Mouse (Mus musculus) left cerebral cortex, adult 6 months (tissue): ENCODE measurements around the gene Rbpjl. TPM values are rescaled to one million over a fixed set of nuclear protein-coding genes. Genes with fewer than 3 reads are reported as not detected.

ENCODE experiments used
- long read RNA-seq, 2 experiments: library from polyadenylated mRNA; unstranded; transcript quantifications; one replicate each; pipeline ENCODE4 v2.0.0; 2019 to 2020
- polyA plus RNA-seq: library from polyadenylated mRNA; unstranded; fragments of <200 nt; fragmentation: Nextera tagmentation; gene quantifications from 2 replicates; pipeline ENCODE4 v1.2.3, GENCODE M21; 2021

Gene Rbpjl
- polyA plus RNA-seq: 0.16 and 0.23 TPM in 2 replicates
- long read RNA-seq, experiment 1, partial matches to known transcripts: 0 of 3 reads
- long read RNA-seq, experiment 1, other reads (novel, unspliced or antisense): 2 of 3 reads
- long read RNA-seq, experiment 2, partial matches to known transcripts: 1 of 2 reads
- long read RNA-seq, experiment 2, other reads (novel, unspliced or antisense): 1 of 2 reads

DNA sequence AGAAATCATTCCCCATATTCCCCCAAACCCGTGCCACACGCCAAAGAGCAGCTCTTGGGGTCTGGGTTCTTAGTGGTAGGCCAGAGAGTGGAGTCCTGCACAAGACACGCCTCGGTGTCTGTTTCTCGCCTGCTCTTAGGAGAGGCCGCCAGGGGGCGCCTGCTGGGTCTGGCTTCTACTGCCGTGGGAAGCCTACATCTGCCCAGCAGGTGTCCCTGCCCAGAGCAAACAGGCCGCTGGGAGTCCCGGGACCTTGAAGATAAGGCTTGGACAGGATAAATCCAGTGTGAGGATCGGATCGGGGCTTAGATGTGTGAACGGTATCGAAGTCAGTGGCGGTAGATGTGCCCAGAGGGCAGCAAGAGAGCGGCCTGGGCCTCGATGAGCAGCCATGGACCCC lies at the start of gene Rbpjl:
Rbpjl (plus strand) TSS at position 236 of the 400 bp plus-strand sequence.

DNA sequence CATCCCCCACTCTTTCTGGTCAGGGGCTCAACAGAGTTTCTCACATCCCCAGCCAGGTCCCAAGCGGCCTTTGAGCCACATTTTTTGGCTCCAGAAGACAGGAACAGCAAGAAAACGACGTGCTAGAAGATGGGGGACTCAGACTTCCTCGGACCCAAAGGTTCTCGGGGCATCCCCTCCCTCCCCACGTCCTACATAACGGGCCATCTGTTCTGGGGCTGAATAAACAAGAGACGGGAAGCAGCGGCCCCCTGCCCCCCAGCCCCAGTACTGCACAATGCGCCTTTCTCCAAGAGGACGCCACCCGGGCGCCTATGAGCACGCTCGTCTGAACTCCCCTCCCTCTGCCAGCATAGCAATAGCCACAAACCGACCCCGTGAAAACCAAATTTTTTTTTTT lies 13.9 kb upstream of the Rbpjl start, which contains the start of gene Slpi:
Slpi (minus strand) TSS at position 76 of the 400 bp plus-strand sequence.

DNA sequence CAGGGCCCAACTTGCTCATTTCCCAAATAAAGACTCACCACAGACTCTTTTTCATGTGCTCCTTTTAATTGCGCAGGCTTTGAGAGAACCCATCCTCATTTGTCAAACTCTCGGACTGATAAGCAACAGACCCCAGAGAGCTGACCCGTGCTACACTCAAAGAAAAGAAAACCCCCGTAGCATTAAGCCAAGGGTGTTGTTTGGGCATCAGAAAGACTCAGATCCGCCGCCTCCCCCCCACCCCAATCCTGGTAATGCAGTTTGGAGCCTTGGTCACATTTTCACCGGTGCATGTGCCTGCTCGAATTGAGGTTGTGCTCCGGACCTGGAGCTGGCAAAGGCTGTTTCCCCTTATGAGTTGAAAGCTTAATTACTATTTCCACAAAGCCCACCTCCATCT lies 2.1 kb downstream of the Rbpjl start, which contains the start of gene Matn4:
Matn4 (minus strand) TSS at position 101 of the 400 bp plus-strand sequence.

DNA sequence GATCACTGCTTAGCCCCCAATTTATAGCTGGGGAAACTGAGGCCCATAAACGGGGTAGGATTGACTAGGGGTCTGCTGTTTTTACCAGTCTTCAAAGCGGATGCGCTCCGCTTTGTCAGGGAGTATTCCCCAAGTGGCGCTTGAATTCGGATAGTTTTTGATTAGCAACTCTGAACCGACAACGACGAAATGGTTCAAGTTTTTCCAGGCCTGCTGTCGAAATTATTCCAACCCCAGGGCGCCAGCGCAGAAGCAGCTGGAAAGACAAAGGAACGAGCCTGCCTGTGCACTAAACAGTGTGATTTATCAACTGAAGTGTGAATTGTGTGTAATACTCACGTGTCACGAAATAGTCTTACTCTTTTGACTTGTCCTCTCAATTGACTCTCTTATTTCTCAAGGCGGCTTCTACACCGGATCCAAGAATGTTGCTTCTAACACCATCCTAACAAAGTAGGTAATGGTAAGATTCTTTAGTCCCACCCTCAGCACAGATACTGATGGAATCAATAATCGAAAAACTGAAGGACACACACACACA lies 40.6 kb downstream of the Rbpjl start, which contains the start of gene Sdc4:
Sdc4 (minus strand) TSS at position 428 of the 541 bp plus-strand sequence.

DNA sequence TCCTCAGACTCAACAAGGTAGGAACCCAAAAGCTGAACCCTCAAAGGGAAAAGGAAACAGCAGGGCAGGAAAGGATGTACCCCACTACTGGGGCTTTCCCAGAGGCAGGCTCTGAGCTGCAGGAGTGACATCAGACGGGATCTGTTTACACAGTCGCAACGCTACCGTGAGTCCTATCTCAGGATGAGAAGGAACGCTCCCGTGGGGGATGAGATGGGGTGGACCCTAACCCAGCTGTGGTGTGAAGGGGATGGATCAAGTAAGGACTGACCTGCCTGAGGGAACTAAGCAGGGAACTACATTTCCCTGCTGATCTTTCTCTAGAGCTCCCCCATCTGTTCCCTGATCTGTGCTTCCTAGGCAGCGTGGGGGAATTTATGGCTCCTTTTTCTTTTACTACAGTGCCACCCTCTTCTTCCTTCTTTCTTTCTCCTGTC lies 53.9 kb downstream of the Rbpjl start, which contains the start of gene Sys1:
Sys1 (plus strand) TSS at position 101 of the 437 bp plus-strand sequence.

DNA sequence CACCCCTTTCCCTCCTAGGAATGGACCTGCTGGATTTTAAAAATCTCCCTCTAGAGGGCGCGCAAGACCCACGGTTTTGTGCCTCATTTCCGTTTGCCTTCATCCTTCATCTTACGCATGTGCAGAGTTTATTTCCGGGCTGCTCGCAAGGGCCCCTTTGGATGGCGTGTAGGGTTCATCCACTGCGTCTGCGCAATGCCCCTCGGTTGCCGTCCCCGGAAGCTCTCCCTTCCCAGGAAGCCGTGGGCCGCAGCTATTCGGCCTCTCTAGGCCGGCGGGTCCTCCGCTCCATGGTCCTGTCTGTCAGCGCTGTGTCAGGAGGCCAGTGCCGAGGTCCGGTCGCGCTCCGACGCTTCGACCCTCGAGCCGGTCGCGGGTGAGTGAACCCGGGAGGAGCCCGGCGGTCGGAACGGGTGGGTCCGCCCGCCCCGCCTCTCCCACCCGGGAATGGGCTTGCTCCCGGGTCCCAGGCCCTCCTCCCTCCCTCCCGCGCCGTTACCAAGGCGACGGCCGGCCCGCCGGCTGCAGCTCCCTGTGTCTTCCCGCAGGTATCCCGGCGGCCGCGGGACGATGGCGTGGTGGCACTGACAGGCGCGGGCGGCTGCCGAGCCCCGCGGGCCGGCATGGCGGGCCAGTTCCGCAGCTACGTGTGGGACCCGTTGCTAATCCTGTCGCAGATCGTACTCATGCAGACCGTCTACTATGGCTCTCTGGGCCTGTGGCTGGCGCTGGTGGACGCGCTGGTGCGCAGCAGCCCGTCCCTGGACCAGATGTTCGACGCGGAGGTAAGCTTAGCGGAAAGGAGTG lies 58.0 kb downstream of the Rbpjl start, which contains the start of gene Gm20458:
Gm20458 (plus strand) TSS at position 223 of the 807 bp plus-strand sequence.

Other genes with a start within 250 kb of the Rbpjl start
- 6.0 and 9.7 TPM in 2 replicates for gene Kcns1, start 232.0 kb upstream of the Rbpjl start, polyA plus RNA-seq
- not detected in 2 replicates for gene Wfdc5, start 220.4 kb upstream of the Rbpjl start, polyA plus RNA-seq
- gene Wfdc12, start 212.5 kb upstream of the Rbpjl start, polyA plus RNA-seq: not detected in 2 replicates
- not detected in 2 replicates for gene Wfdc15a, start 203.0 kb upstream of the Rbpjl start, polyA plus RNA-seq
- gene Wfdc15b, start 181.5 kb upstream of the Rbpjl start, polyA plus RNA-seq: not detected in 2 replicates
- not detected in 2 replicates for gene Svs2, start 164.7 kb upstream of the Rbpjl start, polyA plus RNA-seq
- gene Svs3b, start 146.5 kb upstream of the Rbpjl start, polyA plus RNA-seq: not detected in 2 replicates
- not detected in 2 replicates for gene Svs4, start 124.7 kb upstream of the Rbpjl start, polyA plus RNA-seq
- not detected in 2 replicates for gene Svs3a, start 113.9 kb upstream of the Rbpjl start, polyA plus RNA-seq
- gene Svs6, start 86.4 kb upstream of the Rbpjl start, polyA plus RNA-seq: not detected in 2 replicates
- not detected in 2 replicates for gene Svs5, start 70.4 kb upstream of the Rbpjl start, polyA plus RNA-seq
- 0.40 TPM in 1 of 2 replicates, not detected in the other for gene Slpi, start 14.0 kb upstream of the Rbpjl start, polyA plus RNA-seq
- gene Matn4, start 2.0 kb downstream of the Rbpjl start, polyA plus RNA-seq: 3.8 and 3.9 TPM in 2 replicates
- 156 and 202 TPM in 2 replicates for gene Sdc4, start 40.7 kb downstream of the Rbpjl start, polyA plus RNA-seq
- 99.5 and 102 TPM in 2 replicates for gene Sys1, start 53.8 kb downstream of the Rbpjl start, polyA plus RNA-seq
- gene Gm20458, start 57.8 kb downstream of the Rbpjl start, polyA plus RNA-seq: 4.3 and 26.7 TPM in 2 replicates
- gene Trp53tg5, start 70.6 kb downstream of the Rbpjl start, polyA plus RNA-seq: not detected in 2 replicates
- 233 and 239 TPM in 2 replicates for gene Dbndd2, start 83.0 kb downstream of the Rbpjl start, polyA plus RNA-seq
- gene Pigt, start 94.4 kb downstream of the Rbpjl start, polyA plus RNA-seq: 43.3 and 44.2 TPM in 2 replicates
- gene Wfdc2, start 159.3 kb downstream of the Rbpjl start, polyA plus RNA-seq: 0.25 and 0.31 TPM in 2 replicates
- not detected in 2 replicates for gene Spint3, start 170.3 kb downstream of the Rbpjl start, polyA plus RNA-seq
- not detected in 2 replicates for gene Wfdc6a, start 182.3 kb downstream of the Rbpjl start, polyA plus RNA-seq
- not detected in 2 replicates for gene Eppin, start 190.5 kb downstream of the Rbpjl start, polyA plus RNA-seq
- not detected in 2 replicates for gene Wfdc6b, start 210.4 kb downstream of the Rbpjl start, polyA plus RNA-seq
- not detected in 2 replicates for gene Wfdc8, start 210.5 kb downstream of the Rbpjl start, polyA plus RNA-seq
- not detected in 2 replicates for gene Wfdc16, start 235.7 kb downstream of the Rbpjl start, polyA plus RNA-seq